ENCODE assay signal across 29 mouse cellular contexts in genomic region chr9:59285614-59286013, GRCm38 (mm10). TPM values are rescaled to one million over a fixed set of nuclear protein-coding genes. Genes with fewer than 3 reads are reported as not detected.
A peak's percentile ranks its signal among the peaks of the same experiment; 100 is the strongest.
DNase-seq lines count a peak whose midpoint lies in the region; ATAC-seq and TF ChIP-seq lines count a peak whose summit lies in the region.
"Had no signal": no experiment of that assay in that cellular context is flagged by ENCODE, and none has a peak within 500 bp of the region (broad histone marks: within the 10 kb centered on the region; RNA-seq: fewer than 3 reads in every experiment).

No protein-coding gene starts in this region.

- H3K4me3 ChIP-seq in hindbrain, postnatal 0 days (ENCODE audit: low read length) = no peak overlapping the region
- H3K4me3 ChIP-seq in hindbrain, embryonic 11.5 days (ENCODE audit: low read depth, low read length) = no peak overlapping the region
- H3K4me3 ChIP-seq in liver, embryonic 11.5 days (ENCODE audit: low read depth, low read length) = no peak overlapping the region
- H3K4me3 ChIP-seq in liver, postnatal 0 days (ENCODE audit: low read depth, low read length) = no peak overlapping the region
- H3K4me3 ChIP-seq: embryonic facial prominence, embryonic 10.5 days; forebrain, embryonic 12.5 days; heart, adult 2 months; heart, embryonic 13.5 days; hindbrain, embryonic 12.5 days; left cerebral cortex, adult 2 months; limb, embryonic 15.5 days; midbrain, embryonic 12.5 days; neural tube, embryonic 15.5 days had no signal

- DNase-seq in hindbrain, postnatal 0 days (ENCODE audit: low spot score) = no peak
- DNase-seq in hindbrain, embryonic 11.5 days (ENCODE audit: low spot score) = no peak
- no peak for DNase-seq in liver, embryonic 11.5 days (ENCODE audit: low spot score)
- DNase-seq in liver, postnatal 0 days = no peak
- DNase-seq in left cerebral cortex, adult 8-10 months (ENCODE audit: low spot score in 2 of 2) = no peak
- no peak for DNase-seq in spleen, adult 18-20 months
- DNase-seq in urinary bladder, postnatal 4 days (ENCODE audit: low spot score in 2 of 2) = no peak
- DNase-seq: adrenal gland, postnatal 10 days; cerebellum, adult 2 months; gastrocnemius, postnatal 25 days; heart, postnatal 14 days; kidney, adult 2 months; layer of hippocampus, adult 9-11 months; left cerebral cortex, postnatal 4 days; right cerebral cortex, postnatal 14 days; thymus, postnatal 25 days had no signal

- H3K4me2 ChIP-seq in hindbrain, postnatal 0 days (ENCODE audit: low read depth, low read length) = no peak overlapping the region
- H3K4me2 ChIP-seq in hindbrain, embryonic 11.5 days (replicated peaks; ENCODE audit: low read depth, low read length) = no peak overlapping the region
- no peak overlapping the region for H3K4me2 ChIP-seq in liver, embryonic 11.5 days
- no peak overlapping the region for H3K4me2 ChIP-seq in liver, postnatal 0 days (ENCODE audit: low read depth, low read length)
- H3K4me2 ChIP-seq: forebrain, embryonic 12.5 days; heart, embryonic 13.5 days; hindbrain, embryonic 12.5 days; limb, embryonic 15.5 days; midbrain, embryonic 12.5 days; neural tube, embryonic 15.5 days had no signal

- no peak overlapping the region for H3K9ac ChIP-seq in hindbrain, postnatal 0 days (replicated peaks; ENCODE audit: low read length)
- H3K9ac ChIP-seq in hindbrain, embryonic 11.5 days (ENCODE audit: low read depth, low read length) = no peak overlapping the region
- no peak overlapping the region for H3K9ac ChIP-seq in liver, embryonic 11.5 days (ENCODE audit: low read depth, low read length)
- H3K9ac ChIP-seq in liver, postnatal 0 days (replicated peaks) = no peak overlapping the region
- H3K9ac ChIP-seq: forebrain, embryonic 12.5 days; heart, embryonic 13.5 days; hindbrain, embryonic 12.5 days; limb, embryonic 15.5 days; midbrain, embryonic 12.5 days; neural tube, embryonic 15.5 days had no signal

- H3K36me3 ChIP-seq in hindbrain, postnatal 0 days (ENCODE audit: insufficient read depth, low read length) = no peaks in the 10 kb centered on the region
- H3K36me3 ChIP-seq in hindbrain, embryonic 11.5 days (ENCODE audit: control insufficient read depth, insufficient read depth, low read length) = no peaks in the 10 kb centered on the region
- no peaks in the 10 kb centered on the region for H3K36me3 ChIP-seq in liver, embryonic 11.5 days (ENCODE audit: control insufficient read depth, insufficient read depth, low read length)
- no peaks in the 10 kb centered on the region for H3K36me3 ChIP-seq in liver, postnatal 0 days (replicated peaks; ENCODE audit: insufficient read depth, low read length)
- H3K36me3 ChIP-seq: embryonic facial prominence, embryonic 10.5 days; forebrain, embryonic 12.5 days; heart, embryonic 13.5 days; hindbrain, embryonic 12.5 days; limb, embryonic 15.5 days; midbrain, embryonic 12.5 days; neural tube, embryonic 15.5 days had no signal

- TF ChIP-seq EP300 in liver, postnatal 0 days (IDR thresholded peaks at IDR 0.05; ENCODE audit: low read depth) = peak; percentile 85

- WGBS in hindbrain, postnatal 0 days = 72% methylated on average over 6 of the region's 6 CpGs
- WGBS in hindbrain, embryonic 11.5 days = 74% methylated on average over 6 of the region's 6 CpGs
- WGBS in liver, embryonic 11.5 days = 46% methylated on average over 6 of the region's 6 CpGs
- WGBS in liver, postnatal 0 days (ENCODE audit: insufficient replicate concordance) = 47% methylated on average over 6 of the region's 6 CpGs

- 0 out of 2 replicates have a peak, but pooled peaks have one; percentile 1 for TF ChIP-seq CTCF in hindbrain, postnatal 0 days (IDR thresholded peaks at IDR 0.05; ENCODE audit: low read depth)
- no peak for TF ChIP-seq CTCF in liver, postnatal 0 days (IDR thresholded peaks at IDR 0.05; ENCODE audit: low read depth)

- ATAC-seq in hindbrain, postnatal 0 days = no peak
- ATAC-seq in hindbrain, embryonic 11.5 days (ENCODE audit: low FRiP score) = no peak
- ATAC-seq in liver, embryonic 11.5 days (replicated peaks; ENCODE audit: low FRiP score) = peak; percentile 83
- peak; percentile 51 for ATAC-seq in liver, postnatal 0 days
- ATAC-seq: CD4-positive, CD25-positive, alpha-beta regulatory T cell, adult 4 months; inflammation-experienced regulatory T-cells, adult 6 months; lung, postnatal 0 days had no signal

- H3K9me3 ChIP-seq in hindbrain, postnatal 0 days (ENCODE audit: low read length) = no peaks in the 10 kb centered on the region
- H3K9me3 ChIP-seq in hindbrain, embryonic 11.5 days (ENCODE audit: control insufficient read depth, low read length) = no peaks in the 10 kb centered on the region
- H3K9me3 ChIP-seq in liver, embryonic 11.5 days (ENCODE audit: control insufficient read depth, low read length) = no peaks in the 10 kb centered on the region
- H3K9me3 ChIP-seq in liver, postnatal 0 days (ENCODE audit: low read length) = no peaks in the 10 kb centered on the region
- H3K9me3 ChIP-seq: embryonic facial prominence, embryonic 10.5 days; forebrain, embryonic 12.5 days; heart, embryonic 13.5 days; hindbrain, embryonic 12.5 days; limb, embryonic 15.5 days; midbrain, embryonic 12.5 days; neural tube, embryonic 15.5 days had no signal

- H3K27me3 ChIP-seq in hindbrain, postnatal 0 days (ENCODE audit: insufficient read depth, low read length) = no peaks in the 10 kb centered on the region
- H3K27me3 ChIP-seq in hindbrain, embryonic 11.5 days (ENCODE audit: control insufficient read depth, insufficient read depth, low read length) = no peaks in the 10 kb centered on the region
- H3K27me3 ChIP-seq in liver, embryonic 11.5 days (replicated peaks; ENCODE audit: control insufficient read depth, insufficient read depth, low read length) = no peaks in the 10 kb centered on the region
- no peaks in the 10 kb centered on the region for H3K27me3 ChIP-seq in liver, postnatal 0 days (ENCODE audit: insufficient read depth, low read length)
- H3K27me3 ChIP-seq: forebrain, embryonic 12.5 days; heart, embryonic 13.5 days; hindbrain, embryonic 12.5 days; limb, embryonic 15.5 days; midbrain, embryonic 12.5 days; neural tube, embryonic 15.5 days had no signal

- peaks cover 3% of the 10 kb centered on the region; the same call in 1 of the 2 replicates for H3K4me1 ChIP-seq in hindbrain, postnatal 0 days (ENCODE audit: insufficient read depth, low read length)
- H3K4me1 ChIP-seq in hindbrain, embryonic 11.5 days (replicated peaks; ENCODE audit: control insufficient read depth, insufficient read depth, low read length) = no peaks in the 10 kb centered on the region; the same call in 1 of the 2 replicates
- H3K4me1 ChIP-seq in liver, embryonic 11.5 days (replicated peaks; ENCODE audit: control insufficient read depth, insufficient read depth, low read length) = peaks cover 34% of the 10 kb centered on the region
- peaks cover 18% of the 10 kb centered on the region for H3K4me1 ChIP-seq in liver, postnatal 0 days (ENCODE audit: insufficient read depth)

- H3K27ac ChIP-seq in hindbrain, postnatal 0 days = no peak overlapping the region
- no peak overlapping the region for H3K27ac ChIP-seq in hindbrain, embryonic 11.5 days (ENCODE audit: low read depth, low read length)
- H3K27ac ChIP-seq in liver, embryonic 11.5 days (ENCODE audit: low read depth, low read length) = no peak overlapping the region
- H3K27ac ChIP-seq in liver, postnatal 0 days (ENCODE audit: low read depth) = no peak overlapping the region
- H3K27ac ChIP-seq: embryonic facial prominence, embryonic 10.5 days; forebrain, embryonic 12.5 days; heart, adult 2 months; heart, embryonic 13.5 days; hindbrain, embryonic 12.5 days; kidney, postnatal 0 days; left cerebral cortex, adult 2 months; limb, embryonic 15.5 days; midbrain, embryonic 12.5 days; neural tube, embryonic 15.5 days had no signal

RNA-seq across cellular contexts. Expression of gene Adpgk, which starts 5.7 kb away (rescaled TPM):
- total RNA-seq in hindbrain, postnatal 0 days (2014; rRNA removed) = 35.5 and 39.9 TPM in 2 replicates
- 18.2 and 19.5 TPM in 2 replicates for polyA plus RNA-seq in hindbrain, postnatal 0 days (2015; fragmentation: Nextera tagmentation; extraction: Ambion mirVana)
- polyA plus RNA-seq in hindbrain, embryonic 11.5 days (2014; fragmentation: Nextera tagmentation; extraction: Ambion mirVana) = 40.9 and 44.0 TPM in 2 replicates
- polyA plus RNA-seq in liver, embryonic 11.5 days (2014; fragmentation: Nextera tagmentation; extraction: Ambion mirVana) = 43.9 and 45.4 TPM in 2 replicates
- 24.1 and 24.6 TPM in 2 replicates for polyA plus RNA-seq in liver, postnatal 0 days (2015; fragmentation: Nextera tagmentation; extraction: Ambion mirVana)
- total RNA-seq in left cerebral cortex, adult 8-10 months (2022) = 10 to 100 TPM; 13.6 to 16.4 (median 14.4) TPM

Comparison
In these comparisons a context has a peak if more than half of its experiments do, and no peak if none do; other contexts are left out.
1. ATAC-seq: peak in liver, embryonic 11.5 days (single experiment) and liver, postnatal 0 days (single experiment); none in hindbrain, postnatal 0 days (single experiment) and hindbrain, embryonic 11.5 days (single experiment).